Mouse (Mus musculus) heart, embryonic 16.5 days (tissue): ENCODE measurements at regions not wholly inside any gene's neighbourhood (a gene's known extent, or its start where the extent isn't known, plus 50 kb on each side); places are given as distances from the start of the nearest gene placed in this dataset.
A peak's percentile ranks its signal among the peaks of the same experiment; 100 is the strongest.

Source experiments
- ATAC-seq: fragments of 200-750 bp; cut with Nextera tagmentation; replicated peaks from 2 replicates; pipeline ENCODE4 v1.8.0; 2017; ENCODE audit warnings: moderate number of reproducible peaks; ENCODE audit not compliant: insufficient read depth, low FRiP score; ENCODE audit errors: extremely low read depth
- H3K27ac ChIP-seq: fragments of 300-500 bp; sonication (generic); 2 replicates; pipeline ENCODE4 v1.5.1; 2014; ENCODE audit warnings: mild to moderate bottlenecking, low read length, control low read depth, moderate library complexity
- H3K27me3 ChIP-seq: fragments of 300-500 bp; sonication (generic); 2 replicates; pipeline ENCODE4 v1.6.1; 2014; ENCODE audit warnings: low read length, mixed read lengths; ENCODE audit not compliant: control insufficient read depth, insufficient read depth
- H3K36me3 ChIP-seq: fragments of 300-500 bp; sonication (generic); 2 replicates; pipeline ENCODE4 v1.6.1; 2014; ENCODE audit not compliant: control insufficient read depth, insufficient read depth
- H3K4me1 ChIP-seq: fragments of 300-500 bp; sonication (generic); 2 replicates; pipeline ENCODE4 v1.6.1; 2014; ENCODE audit warnings: low read length, mixed read lengths; ENCODE audit not compliant: control insufficient read depth, insufficient read depth
- H3K4me2 ChIP-seq: fragments of 300-500 bp; sonication (generic); 2 replicates; pipeline ENCODE4 v1.6.1; 2014; ENCODE audit warnings: low read depth, mild to moderate bottlenecking, control low read depth, low read length
- H3K4me3 ChIP-seq: fragments of 300-500 bp; sonication (generic); 2 replicates; pipeline ENCODE4 v1.5.1; 2014; ENCODE audit warnings: mild to moderate bottlenecking, control low read depth, low read length
- H3K9ac ChIP-seq: fragments of 300-500 bp; sonication (generic); 2 replicates; pipeline ENCODE4 v1.6.1; 2014; ENCODE audit warnings: low read length, control low read depth
- H3K9me3 ChIP-seq: fragments of 300-500 bp; sonication (generic); replicated peaks from 2 replicates; pipeline ENCODE4 v1.6.1; 2016; ENCODE audit warnings: low read length; ENCODE audit not compliant: control insufficient read depth
- WGBS: fragments of 180-500 bp; shearing (Covaris S2); extraction: QIAGEN DNeasy Blood & Tissue Kit; methylation state at CpG from one replicate; pipeline ENCODE4 v1.1.7; 2014; 5-methylcytosine and 5-hydroxymethylcytosine counted together

- H3K27me3 ChIP-seq, result no peaks in the 10 kb centered on the region
- peak overlapping the region; percentile 96 for H3K27ac ChIP-seq
- H3K4me1 ChIP-seq, result peaks cover 57% of the 10 kb centered on the region
- H3K9ac ChIP-seq, result 0 out of 2 replicates have a peak overlapping the region, but pooled peaks have one; percentile 37
- peak; percentile 98 for ATAC-seq
- 0 out of 2 replicates have a peak overlapping the region, but pooled peaks have one; percentile 2 for H3K4me3 ChIP-seq
- H3K4me2 ChIP-seq, result peak overlapping the region; percentile 44
- H3K36me3 ChIP-seq, result no peaks in the 10 kb centered on the region
- no peaks in the 10 kb centered on the region for H3K9me3 ChIP-seq
- WGBS, result 2% methylated on average over 19 of the region's 19 CpGs
Observed at GRCm38 (mm10) chr9:24974021-24974741, 115.0 kb upstream of the Gm10181 start.

- Histone ChIP-seq H3K27me3 (no peaks in the 10 kb centered on the region), H3K4me1 (0 out of 2 replicates have a peak, but pooled peaks cover 4% of the 10 kb centered on the region), H3K4me2 (no peak overlapping the region), H3K9ac (no peak overlapping the region), H3K27ac (no peak overlapping the region), H3K4me3 (no peak overlapping the region), H3K9me3 (no peaks in the 10 kb centered on the region; the same call in 1 of the 2 replicates), H3K36me3 (no peaks in the 10 kb centered on the region)
- WGBS, result 77% methylated on average over 3 of the region's 3 CpGs
- ATAC-seq, result no peak
Observed at GRCm38 (mm10) chr9:24982796-24983195, 106.4 kb upstream of the Gm10181 start.

- no peak; the same call in 1 of the 2 replicates for ATAC-seq
- 31% methylated on average over 7 of the region's 7 CpGs for WGBS
- no peak overlapping the region for H3K4me2 ChIP-seq
- no peaks in the 10 kb centered on the region for H3K9me3 ChIP-seq
- H3K27me3 ChIP-seq, result no peaks in the 10 kb centered on the region
- no peaks in the 10 kb centered on the region for H3K36me3 ChIP-seq
- no peak overlapping the region for H3K4me3 ChIP-seq
- H3K9ac ChIP-seq, result no peak overlapping the region
- no peaks in the 10 kb centered on the region for H3K4me1 ChIP-seq
- no peak overlapping the region for H3K27ac ChIP-seq
Observed at GRCm38 (mm10) chr9:24994491-24994890, 94.7 kb upstream of the Gm10181 start.

- Histone ChIP-seq H3K4me2 (no peak overlapping the region), H3K9me3 (no peaks in the 10 kb centered on the region), H3K9ac (no peak overlapping the region), H3K27me3 (no peaks in the 10 kb centered on the region), H3K4me1 (peaks cover 4% of the 10 kb centered on the region), H3K4me3 (no peak overlapping the region), H3K27ac (no peak overlapping the region), H3K36me3 (no peaks in the 10 kb centered on the region)
- WGBS, result 69% methylated on average over 4 of the region's 4 CpGs
- no peak for ATAC-seq
Observed at GRCm38 (mm10) chr9:25021095-25021691, 68.0 kb upstream of the Gm10181 start.

GRCm38 (mm10) chr9:25022439-25022838, 66.8 kb upstream of the Gm10181 start:
- H3K27ac ChIP-seq, result no peak overlapping the region
- no peak for ATAC-seq
- H3K4me1 ChIP-seq, result peaks cover 11% of the 10 kb centered on the region
- WGBS, result 85% methylated on average over 4 of the region's 4 CpGs
- H3K4me3 ChIP-seq, result no peak overlapping the region
- no peak overlapping the region for H3K4me2 ChIP-seq
- H3K9me3 ChIP-seq, result no peaks in the 10 kb centered on the region
- H3K9ac ChIP-seq, result no peak overlapping the region
- no peaks in the 10 kb centered on the region for H3K36me3 ChIP-seq
- H3K27me3 ChIP-seq, result no peaks in the 10 kb centered on the region

GRCm38 (mm10) chr9:25024486-25024885, 64.7 kb upstream of the Gm10181 start:
- ATAC-seq, result no peak
- H3K27me3 ChIP-seq, result no peaks in the 10 kb centered on the region
- no peak overlapping the region for H3K9ac ChIP-seq
- 73% methylated on average over 4 of the region's 4 CpGs for WGBS
- no peaks in the 10 kb centered on the region for H3K36me3 ChIP-seq
- no peak overlapping the region for H3K4me3 ChIP-seq
- peaks cover 11% of the 10 kb centered on the region for H3K4me1 ChIP-seq
- H3K4me2 ChIP-seq, result no peak overlapping the region
- H3K9me3 ChIP-seq, result no peaks in the 10 kb centered on the region
- H3K27ac ChIP-seq, result no peak overlapping the region

GRCm38 (mm10) chr9:25027581-25027980, 61.6 kb upstream of the Gm10181 start:
- Histone ChIP-seq H3K27ac (no peak overlapping the region), H3K4me1 (peaks cover 9% of the 10 kb centered on the region), H3K4me3 (no peak overlapping the region), H3K36me3 (no peaks in the 10 kb centered on the region), H3K4me2 (0 out of 2 replicates have a peak overlapping the region, but pooled peaks have one; percentile 36), H3K27me3 (no peaks in the 10 kb centered on the region), H3K9me3 (no peaks in the 10 kb centered on the region), H3K9ac (no peak overlapping the region)
- WGBS, result 6% methylated on average over 8 of the region's 8 CpGs
- ATAC-seq, result peak; percentile 59; the same call in 1 of the 2 replicates

GRCm38 (mm10) chr9:25028305-25028704, 60.9 kb upstream of the Gm10181 start:
- WGBS, result 64% methylated on average over 6 of the region's 6 CpGs
- Histone ChIP-seq H3K36me3 (no peaks in the 10 kb centered on the region), H3K27me3 (no peaks in the 10 kb centered on the region)

GRCm38 (mm10) chr9:25031466-25031865, 57.8 kb upstream of the Gm10181 start:
- no peak for ATAC-seq
- Histone ChIP-seq H3K4me2 (no peak overlapping the region), H3K27ac (no peak overlapping the region), H3K9ac (no peak overlapping the region), H3K9me3 (no peaks in the 10 kb centered on the region), H3K4me1 (peaks cover 4% of the 10 kb centered on the region), H3K36me3 (no peaks in the 10 kb centered on the region), H3K4me3 (no peak overlapping the region), H3K27me3 (no peaks in the 10 kb centered on the region)
- WGBS, result 83% methylated on average over 6 of the region's 6 CpGs

More at GRCm38 (mm10) chr9:25028305-25028704, 60.9 kb upstream of the Gm10181 start:
- no peaks in the 10 kb centered on the region for H3K9me3 ChIP-seq
- H3K9ac ChIP-seq, result no peak overlapping the region
- peaks cover 9% of the 10 kb centered on the region for H3K4me1 ChIP-seq
- no peak overlapping the region for H3K27ac ChIP-seq
- no peak overlapping the region for H3K4me2 ChIP-seq
- no peak overlapping the region for H3K4me3 ChIP-seq
- no peak for ATAC-seq
